Mouse (Mus musculus) erythroid progenitor cell, adult 5-6 weeks (primary cell): ENCODE measurements around the gene Eomes. TPM values are rescaled to one million over a fixed set of nuclear protein-coding genes. Genes with fewer than 3 reads are reported as not detected.

Experiments used
- ATAC-seq: replicated peaks from 2 replicates; pipeline ENCODE4 v1.8.0; 2016; ENCODE audit warnings: moderate number of reproducible peaks, mild to moderate bottlenecking, moderate TSS enrichment, inconsistent platforms; ENCODE audit not compliant: poor library complexity, low FRiP score, severe bottlenecking
- total RNA-seq, 2 experiments: library from RNA; stranded (forward) in 1 of 2; stranded (reverse) in 1 of 2; fragments of 150-400 nt in 1 of 2; fragments of 186-747, 209-891 nt in 1 of 2; gene quantifications; 2 replicates each; pipeline versions ENCODE4 v1.2.3 to v1.2.4; 2015 to 2017; ENCODE audit warnings: low replicate concordance in 2 of 2

Eomes gene
- total RNA-seq (2015; ENCODE audit: low replicate concordance): 1.3 and 2.2 TPM in 2 replicates
- 0.30 TPM in 1 of 2 replicates, not detected in the other for total RNA-seq (2017; ENCODE audit: low replicate concordance)

DNA sequence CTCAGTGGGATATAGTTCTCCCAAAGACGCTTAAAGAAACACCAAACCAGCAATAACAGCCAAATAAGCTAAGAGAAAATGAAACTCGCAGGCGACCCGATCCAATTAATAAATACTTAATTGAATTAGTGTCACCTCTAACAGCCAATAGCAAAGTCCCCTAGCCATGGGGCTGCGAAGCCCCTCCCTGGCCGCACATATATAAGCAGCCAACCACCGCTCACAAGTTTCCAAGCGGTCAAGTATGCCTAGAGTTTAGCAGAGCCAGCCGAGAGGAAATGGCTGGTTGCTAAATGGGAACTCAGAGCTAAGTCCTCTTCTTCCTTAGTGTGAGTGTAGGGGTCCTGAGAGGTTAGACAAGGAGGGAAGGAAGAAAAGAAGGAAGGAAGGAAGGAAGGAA is at the start of gene Eomes:
TSS of gene Eomes (plus strand) at position 252 of the 400 bp plus-strand sequence.
- no peak for ATAC-seq

DNA sequence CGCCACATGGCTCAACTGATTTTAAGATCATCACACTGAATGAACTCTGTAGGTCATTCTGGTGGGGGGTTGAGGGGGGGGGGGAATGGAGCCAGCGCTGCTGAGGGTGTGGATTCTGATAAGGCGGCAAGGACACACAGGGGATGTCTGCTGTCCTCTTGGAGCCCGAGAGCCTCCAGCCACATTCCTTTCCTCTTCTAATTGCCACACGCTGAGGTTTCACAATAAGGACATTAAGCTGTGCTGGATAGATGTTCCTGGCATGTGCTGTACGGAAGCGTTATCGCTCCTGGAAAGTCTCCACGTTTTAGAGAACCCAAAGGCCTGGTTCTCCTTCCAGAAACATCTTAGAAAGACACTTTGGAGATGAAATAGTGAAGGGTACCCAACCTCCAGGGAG is 33.2 kb upstream of the Eomes start:
- no peak for ATAC-seq

DNA sequence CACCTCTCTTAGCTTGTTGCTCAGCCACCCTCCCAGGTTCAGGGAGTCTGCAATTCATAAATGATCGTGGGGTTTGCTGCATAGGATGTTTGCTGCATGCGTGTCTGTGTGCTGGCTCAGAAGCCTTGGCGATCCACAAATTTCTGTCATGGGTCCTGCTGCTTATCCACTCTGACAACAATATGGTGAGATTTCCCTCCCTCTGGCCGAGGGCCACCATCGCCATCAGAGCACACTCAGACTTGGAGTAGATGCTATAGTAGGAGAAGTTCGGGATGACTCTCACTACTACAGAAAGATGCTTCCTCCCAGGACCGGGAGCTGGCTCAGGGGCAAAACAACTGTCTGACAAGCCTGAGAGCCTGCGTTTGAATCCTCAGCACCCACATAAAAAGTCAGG is 28.7 kb upstream of the Eomes start:
- no peak for ATAC-seq

DNA sequence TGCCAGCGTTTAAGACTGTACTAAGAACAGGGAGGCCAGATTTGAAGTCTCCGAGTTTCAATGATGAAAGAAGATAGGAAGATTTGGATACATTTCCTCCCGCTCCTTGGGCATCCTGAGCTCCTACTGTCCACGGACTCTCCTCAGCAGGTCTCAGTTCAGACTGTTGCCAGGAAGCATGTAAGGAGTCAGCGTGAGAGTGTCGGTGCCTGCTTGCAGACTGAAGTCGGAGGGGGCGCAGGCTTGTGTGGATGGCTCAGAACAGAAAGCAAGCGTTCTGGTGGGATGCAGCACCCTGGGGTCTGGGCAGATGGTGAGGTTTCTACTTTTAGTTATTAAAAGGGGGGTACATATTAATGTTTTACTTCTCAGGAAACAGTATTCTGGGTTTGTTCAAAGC is 24.6 kb upstream of the Eomes start:
- ATAC-seq: no peak

DNA sequence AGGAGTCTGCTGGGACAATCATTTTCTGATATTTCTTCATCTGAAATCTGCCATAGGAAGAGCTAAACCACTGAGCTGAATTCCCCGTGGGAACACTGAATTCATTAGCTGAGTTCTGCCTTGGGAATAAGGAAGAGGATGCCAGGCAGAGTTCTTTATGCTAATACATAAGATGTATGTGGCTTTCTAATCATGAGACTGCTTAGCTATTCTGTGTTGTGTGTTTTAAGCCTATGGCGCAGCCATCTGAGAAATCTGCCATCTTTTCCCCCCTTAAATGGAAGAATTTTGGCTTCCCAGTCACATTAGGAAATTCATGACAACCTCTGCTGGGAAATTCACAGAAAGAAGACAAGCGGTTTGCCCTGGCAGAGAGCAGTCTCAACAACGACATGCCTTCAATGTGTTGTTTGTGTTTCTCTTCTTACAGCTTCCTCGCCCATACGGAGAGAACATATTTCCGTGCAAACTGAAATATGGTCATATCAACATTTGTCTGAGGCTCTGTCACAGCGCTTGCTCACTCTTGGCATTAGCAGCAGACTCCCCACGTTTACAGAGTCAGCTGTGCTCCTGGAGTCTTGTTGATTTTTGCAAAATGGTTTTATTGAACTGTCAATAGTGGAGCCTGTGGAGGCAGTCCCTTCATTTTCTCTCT is 22.7 kb upstream of the Eomes start:
- no peak for ATAC-seq

DNA sequence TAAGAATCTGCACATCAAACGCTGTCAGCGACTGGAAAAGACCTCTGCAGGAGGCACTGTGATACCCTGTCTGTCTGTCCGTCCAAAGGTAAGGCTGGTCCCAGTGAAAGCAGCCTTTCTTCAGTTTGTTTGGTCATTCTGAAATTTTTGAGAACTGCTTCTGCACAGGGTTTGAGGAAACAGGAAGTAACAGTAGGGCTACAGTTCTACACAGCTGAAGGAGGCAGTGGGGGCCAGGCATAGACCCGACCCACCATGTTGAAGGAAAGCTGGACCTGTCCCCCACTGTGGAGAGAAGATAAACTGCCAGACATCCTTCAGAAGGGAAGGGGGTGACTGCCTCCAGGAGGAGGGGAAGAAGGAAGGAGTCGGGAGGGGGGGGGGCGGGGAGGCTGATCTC is 21.6 kb upstream of the Eomes start:
- no peak for ATAC-seq

DNA sequence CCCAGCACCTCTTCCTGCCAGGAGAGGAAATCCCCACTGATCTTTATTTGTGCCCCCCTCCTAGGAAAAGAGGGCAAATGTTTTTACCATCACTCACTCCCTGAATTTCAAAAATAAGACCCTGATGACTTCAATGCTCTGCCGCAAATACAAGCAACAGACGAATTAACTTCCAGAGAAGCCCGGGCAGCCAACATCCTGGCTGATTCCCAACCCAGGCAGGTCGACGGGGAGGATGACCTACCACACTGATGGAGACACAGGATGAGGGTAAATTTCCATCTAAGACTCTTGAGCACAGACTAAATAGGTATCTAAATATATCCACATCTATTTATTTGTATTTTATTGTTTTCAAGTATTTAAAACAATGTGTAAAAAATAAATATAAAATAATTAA is 20.0 kb upstream of the Eomes start:
- ATAC-seq: no peak

DNA sequence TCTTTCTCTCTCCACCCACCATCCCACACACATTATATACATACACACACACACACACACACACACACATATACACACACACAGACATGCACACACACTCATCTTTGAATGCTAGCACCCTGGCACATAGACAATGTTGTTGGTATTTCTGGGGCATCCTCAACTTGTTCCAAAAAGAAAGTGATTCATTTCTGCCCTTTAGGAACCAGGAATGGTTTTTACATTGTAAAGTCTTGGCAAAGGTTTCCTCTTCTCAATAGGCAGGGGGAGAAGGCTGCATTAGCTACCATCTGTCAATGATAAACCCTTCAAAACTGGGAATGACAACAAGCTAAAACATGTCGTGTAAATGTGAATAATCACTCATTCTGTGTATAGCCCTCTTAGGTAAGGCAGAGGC is 14.0 kb upstream of the Eomes start:
- no peak for ATAC-seq

DNA sequence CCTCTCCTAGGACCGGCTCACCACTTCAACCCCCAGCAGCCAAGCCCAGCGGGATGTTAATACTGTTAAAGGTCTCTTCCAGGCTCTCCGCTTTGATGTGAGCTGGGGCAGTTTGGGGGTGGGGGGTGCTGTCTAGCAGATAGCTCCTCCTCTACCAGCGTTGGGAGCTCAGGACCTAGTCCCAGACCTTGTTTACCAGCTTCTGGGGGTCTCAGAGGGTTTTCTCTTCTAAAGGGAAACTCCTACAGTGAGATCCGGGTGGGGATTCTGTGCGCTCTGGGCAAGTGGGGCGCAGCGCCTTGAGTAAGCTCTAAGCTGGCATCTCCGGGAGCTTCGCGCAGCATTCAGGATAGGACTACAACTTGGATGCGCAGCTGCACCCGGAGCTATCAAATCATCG is 9.7 kb upstream of the Eomes start:
- no peak for ATAC-seq

DNA sequence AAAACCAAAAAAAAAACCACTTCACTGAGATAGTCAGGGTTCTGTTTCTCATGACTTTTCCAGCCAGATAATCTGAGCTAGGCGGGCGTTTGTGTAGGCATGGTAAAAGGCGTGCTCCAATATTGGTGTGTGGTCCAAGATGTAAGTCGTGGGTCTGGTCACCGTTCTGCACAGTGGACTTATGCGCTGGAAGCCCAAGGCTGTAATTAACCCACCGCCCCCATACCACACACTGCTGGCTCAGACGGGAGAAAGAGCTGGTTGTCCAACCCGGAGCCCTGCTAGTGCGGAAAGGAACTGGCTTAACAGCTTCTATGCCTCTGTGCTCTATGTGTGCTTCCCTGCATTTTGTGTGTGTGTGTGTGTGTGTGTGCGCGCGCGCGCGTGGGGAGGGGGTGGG is 8.7 kb upstream of the Eomes start:
- no peak for ATAC-seq

DNA sequence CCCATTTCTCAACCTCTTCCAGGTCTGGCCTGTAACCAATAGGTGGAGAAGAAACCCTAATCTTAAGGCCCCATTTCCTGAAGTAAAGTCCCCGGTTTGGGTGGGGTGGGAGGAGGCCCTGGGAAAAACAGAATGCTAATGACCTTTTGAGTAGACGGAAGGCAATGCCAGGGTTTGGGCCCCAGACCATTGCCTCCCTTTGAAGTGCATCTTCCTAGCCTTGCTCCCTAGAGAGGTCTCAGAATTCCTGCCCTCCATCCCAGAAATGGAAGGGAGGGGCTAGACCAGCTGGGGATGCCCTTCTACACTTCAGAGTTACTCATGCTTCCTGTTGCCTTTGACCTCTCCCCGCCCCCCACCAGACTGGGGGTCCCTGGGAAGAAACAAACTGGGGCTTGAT is 6.7 kb upstream of the Eomes start:
- no peak for ATAC-seq

DNA sequence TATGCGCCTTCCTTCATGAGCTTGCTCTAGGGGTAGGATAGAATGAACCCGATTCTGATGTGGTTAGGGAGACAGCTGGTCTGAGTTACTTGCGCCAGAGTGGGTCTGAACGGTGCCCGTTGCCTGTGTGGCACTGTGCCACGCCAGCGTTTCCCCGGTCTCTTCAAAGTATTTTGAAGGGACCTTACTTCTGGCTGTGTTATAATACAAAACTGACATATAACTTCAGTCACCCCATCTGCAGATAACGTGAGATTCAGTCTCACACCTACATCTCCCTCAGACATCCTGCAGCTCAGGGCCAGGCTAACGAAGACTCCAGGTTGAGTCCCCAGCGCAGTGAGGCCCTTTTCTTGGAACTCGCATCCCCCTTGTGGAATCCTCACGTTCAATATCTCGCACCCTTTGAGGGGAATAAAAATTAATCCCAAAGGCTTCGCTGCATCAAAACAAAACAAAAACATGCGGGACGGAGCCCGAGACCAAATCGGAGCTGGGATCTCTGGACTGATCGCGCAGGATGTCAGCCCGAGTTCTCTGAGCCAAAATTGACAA is 1.7 kb upstream of the Eomes start:
- ATAC-seq: no peak

DNA sequence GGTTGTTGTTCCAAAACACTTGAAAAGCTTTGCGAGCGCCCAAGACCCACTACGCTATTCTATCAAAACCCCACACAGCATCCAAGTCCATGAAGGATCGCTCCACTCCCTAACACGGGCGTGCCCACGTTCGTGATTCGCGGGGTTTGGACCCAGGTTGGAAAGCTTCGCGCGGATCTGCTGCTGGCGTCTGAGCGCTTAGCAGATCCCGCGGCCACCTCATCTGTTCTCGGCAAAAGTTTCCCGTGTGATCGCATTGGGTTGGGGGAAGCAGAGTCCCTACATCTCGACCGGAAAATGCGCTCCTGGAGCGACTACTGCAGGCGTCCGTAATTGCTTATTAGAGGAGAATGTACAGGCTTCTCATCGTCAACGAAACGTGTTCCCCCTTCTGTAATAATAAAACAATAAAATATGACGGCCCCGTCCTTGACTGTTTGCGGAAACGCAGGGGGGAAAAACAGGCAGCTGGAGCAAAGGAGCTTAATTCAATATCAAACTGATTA is 1.2 kb upstream of the Eomes start:
- ATAC-seq: no peak

DNA sequence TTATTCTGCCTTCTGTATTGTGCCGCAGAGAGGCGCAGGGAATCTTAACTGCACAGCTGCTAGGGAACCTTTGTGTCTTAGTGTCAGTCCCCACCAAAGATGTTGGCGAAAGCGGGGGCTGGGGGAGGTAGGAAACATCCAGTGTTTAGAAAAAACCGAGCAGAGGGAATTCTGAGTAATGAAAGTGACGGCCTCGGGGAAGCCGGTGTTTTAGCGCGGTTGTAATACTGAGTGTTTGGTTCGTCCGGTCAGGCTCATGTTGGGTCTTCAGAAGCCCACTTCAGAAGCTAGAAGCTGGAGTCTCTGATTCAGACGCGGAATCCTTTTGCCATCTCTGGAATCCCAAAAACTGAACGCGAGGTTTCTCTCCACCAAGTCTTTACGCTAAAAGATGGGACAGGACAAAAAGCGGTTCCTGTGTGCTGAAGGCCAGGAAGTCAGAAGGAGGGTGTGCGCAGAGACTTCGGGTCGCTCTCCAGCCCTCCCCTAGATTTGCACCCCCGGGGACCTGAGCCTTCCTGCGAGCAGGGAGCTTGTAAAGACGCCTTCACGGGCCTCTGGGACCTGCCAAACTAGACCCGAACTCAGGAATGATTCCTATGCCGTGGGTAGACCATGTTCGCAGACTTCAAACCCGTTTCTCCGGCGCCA is 606 bp upstream of the Eomes start:
- no peak for ATAC-seq

DNA sequence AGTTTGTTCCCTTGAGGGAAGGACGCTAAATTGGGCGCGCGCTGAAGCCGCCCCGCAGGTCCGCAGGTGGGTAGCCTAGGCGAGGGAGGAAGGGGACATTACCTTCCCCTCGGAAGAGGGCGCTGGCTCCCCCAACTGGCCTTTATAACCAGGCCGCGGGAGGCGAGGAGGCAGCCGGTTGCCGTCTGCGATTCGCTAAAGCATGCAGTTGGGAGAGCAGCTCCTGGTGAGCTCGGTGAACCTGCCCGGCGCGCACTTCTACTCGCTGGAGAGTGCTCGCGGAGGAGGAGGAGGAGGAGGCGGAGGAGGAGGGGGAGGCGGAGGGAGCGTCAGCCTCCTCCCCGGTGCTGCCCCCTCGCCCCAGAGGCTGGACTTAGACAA is 436 bp downstream of the Eomes start:
- no peak for ATAC-seq

DNA sequence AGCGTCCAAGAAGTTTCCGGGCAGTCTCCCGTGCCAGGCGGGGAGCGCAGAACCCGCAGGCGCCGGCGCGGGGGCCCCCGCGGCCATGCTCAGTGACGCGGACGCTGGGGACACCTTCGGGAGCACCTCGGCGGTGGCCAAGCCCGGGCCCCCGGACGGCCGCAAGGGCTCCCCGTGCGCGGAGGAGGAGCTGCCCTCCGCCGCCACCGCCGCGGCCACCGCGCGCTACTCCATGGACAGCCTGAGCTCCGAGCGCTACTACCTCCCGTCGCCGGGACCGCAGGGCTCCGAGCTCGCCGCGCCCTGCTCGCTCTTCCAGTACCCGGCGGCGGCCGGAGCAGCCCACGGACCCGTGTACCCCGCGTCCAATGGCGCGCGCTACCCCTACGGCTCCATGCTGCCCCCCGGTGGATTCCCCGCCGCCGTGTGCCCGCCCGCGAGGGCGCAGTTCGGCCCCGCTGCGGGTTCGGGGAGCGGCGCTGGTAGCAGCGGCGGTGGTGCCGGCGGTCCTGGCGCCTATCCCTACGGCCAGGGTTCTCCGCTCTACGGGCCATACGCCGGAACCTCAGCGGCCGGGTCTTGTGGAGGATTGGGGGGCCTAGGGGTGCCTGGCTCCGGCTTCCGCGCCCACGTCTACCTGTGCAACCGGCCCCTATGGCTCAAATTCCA is 961 bp downstream of the Eomes start:
- no peak for ATAC-seq

DNA sequence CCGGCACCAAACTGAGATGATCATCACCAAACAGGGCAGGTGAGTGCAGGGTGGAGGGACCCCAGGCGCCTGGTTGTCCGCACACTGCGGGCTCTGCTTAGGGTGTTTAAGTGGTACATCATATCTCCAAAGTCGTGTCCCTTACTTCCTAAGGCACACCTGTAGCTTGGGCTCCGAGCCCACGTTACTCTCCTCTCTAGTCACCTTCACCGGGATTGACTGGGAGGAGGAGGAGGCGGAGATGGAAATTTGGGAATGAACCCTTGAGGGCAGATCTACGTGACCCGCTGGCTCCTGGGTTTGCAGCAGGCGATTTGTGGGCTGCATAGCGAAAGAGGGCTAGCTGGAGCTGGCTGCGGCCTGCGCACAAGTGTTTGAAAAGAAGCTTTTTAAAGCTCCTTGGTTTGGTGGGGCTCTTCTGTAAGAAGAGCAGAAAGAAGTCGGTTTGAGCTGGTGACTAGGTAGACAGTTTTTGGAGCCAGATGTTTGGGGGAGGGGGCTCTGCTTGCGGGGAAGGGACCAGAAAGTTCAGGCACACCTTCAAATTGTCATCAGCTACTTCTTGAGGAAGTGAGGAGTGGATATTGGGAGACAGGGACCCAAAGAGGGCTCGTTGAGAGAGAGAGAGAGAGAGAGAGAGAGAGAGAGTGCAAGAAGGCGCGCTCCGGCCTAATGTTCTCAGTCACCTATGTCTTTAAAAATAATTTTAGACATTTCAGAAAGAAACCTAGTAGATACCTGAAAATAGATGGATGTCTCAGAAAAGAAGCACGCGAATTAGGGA is 1.7 kb downstream of the Eomes start:
- ATAC-seq: no peak

DNA sequence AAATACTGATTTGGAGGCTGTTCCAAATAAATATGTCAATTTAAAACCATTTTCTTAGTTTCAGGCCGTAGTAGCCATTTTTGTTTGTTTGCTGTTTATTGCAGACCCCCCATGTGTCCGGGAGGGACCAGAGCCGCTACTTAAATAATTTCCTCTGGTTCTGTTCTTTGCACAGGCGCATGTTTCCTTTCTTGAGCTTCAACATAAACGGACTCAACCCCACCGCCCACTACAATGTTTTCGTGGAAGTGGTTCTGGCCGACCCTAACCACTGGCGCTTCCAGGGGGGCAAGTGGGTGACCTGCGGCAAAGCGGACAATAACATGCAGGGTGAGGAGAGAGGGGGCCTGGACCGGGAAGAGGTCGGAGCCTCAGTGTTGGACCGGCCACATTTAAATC is 2.3 kb downstream of the Eomes start:
- ATAC-seq: no peak

DNA sequence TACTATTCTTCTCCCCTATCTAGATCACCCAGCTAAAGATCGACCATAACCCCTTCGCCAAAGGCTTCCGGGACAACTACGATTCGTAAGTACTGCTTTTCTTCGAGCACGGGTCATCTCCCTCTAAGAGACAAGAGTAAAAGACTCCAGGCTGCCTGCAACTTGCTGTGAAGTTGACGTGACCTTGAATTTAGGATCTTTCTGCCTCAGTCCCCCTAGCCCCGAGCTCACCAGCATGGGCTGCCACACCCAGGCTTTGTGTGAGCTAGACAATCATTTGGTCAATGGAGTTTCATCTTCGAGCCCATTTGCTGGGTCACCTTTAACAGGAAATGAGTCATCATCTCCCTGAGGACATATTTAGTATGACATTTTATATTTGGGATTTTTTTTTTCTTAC is 4.2 kb downstream of the Eomes start:
- no peak for ATAC-seq
